In genomic region chr7:88941246-88941910, GRCm38 (mm10) we compare ENCODE assay signal across 23 mouse cellular contexts.
"Had no signal": no experiment of that assay in that cellular context is flagged by ENCODE, and none has a peak within 500 bp of the region (broad histone marks: within the 10 kb centered on the region; RNA-seq: fewer than 3 reads in every experiment).

No protein-coding gene starts in this region.

- H3K4me1 ChIP-seq: kidney, embryonic 15.5 days; limb, embryonic 12.5 days; liver, embryonic 12.5 days; liver, embryonic 15.5 days; lung, embryonic 15.5 days; megakaryocyte, embryonic 14.5 days; midbrain, embryonic 12.5 days; midbrain, embryonic 15.5 days; stomach, embryonic 15.5 days had no signal

- ATAC-seq: liver, embryonic 12.5 days; midbrain, embryonic 15.5 days had no signal

- H3K4me3 ChIP-seq: kidney, embryonic 15.5 days; left cerebral cortex, adult 2 months; limb, embryonic 12.5 days; liver, embryonic 12.5 days; liver, embryonic 15.5 days; lung, embryonic 15.5 days; megakaryocyte, embryonic 14.5 days; midbrain, embryonic 12.5 days; midbrain, embryonic 15.5 days; myocyte; stomach, embryonic 15.5 days had no signal

- H3K4me2 ChIP-seq: kidney, embryonic 15.5 days; limb, embryonic 12.5 days; liver, embryonic 12.5 days; liver, embryonic 15.5 days; lung, embryonic 15.5 days; midbrain, embryonic 12.5 days; midbrain, embryonic 15.5 days; stomach, embryonic 15.5 days had no signal

- H3K9me3 ChIP-seq: kidney, embryonic 15.5 days; limb, embryonic 12.5 days; liver, embryonic 12.5 days; lung, embryonic 15.5 days; megakaryocyte, embryonic 14.5 days; midbrain, embryonic 12.5 days; midbrain, embryonic 15.5 days; stomach, embryonic 15.5 days had no signal

- H3K27me3 ChIP-seq: kidney, embryonic 15.5 days; limb, embryonic 12.5 days; liver, embryonic 12.5 days; liver, embryonic 15.5 days; lung, embryonic 15.5 days; megakaryocyte, embryonic 14.5 days; midbrain, embryonic 12.5 days; midbrain, embryonic 15.5 days; stomach, embryonic 15.5 days had no signal

- H3K36me3 ChIP-seq: kidney, embryonic 15.5 days; limb, embryonic 12.5 days; liver, embryonic 12.5 days; liver, embryonic 15.5 days; lung, embryonic 15.5 days; midbrain, embryonic 12.5 days; midbrain, embryonic 15.5 days; stomach, embryonic 15.5 days had no signal

- H3K9ac ChIP-seq: kidney, embryonic 15.5 days; limb, embryonic 12.5 days; liver, embryonic 12.5 days; liver, embryonic 15.5 days; lung, embryonic 15.5 days; midbrain, embryonic 12.5 days; midbrain, embryonic 15.5 days; stomach, embryonic 15.5 days had no signal

- DNase-seq: kidney, adult 8-10 months; kidney, postnatal 10 days; kidney, postnatal 36 days; layer of hippocampus, postnatal 36 days; liver; lung, adult 18-20 months; lung, postnatal 10 days; lung, postnatal 36 days; retina, postnatal 1 day; right cerebral cortex, postnatal 25 days; spleen, adult 18-20 months; thymus, postnatal 25 days had no signal

- H3K27ac ChIP-seq: kidney, embryonic 15.5 days; left cerebral cortex, adult 2 months; limb, embryonic 12.5 days; liver, embryonic 12.5 days; liver, embryonic 15.5 days; lung, embryonic 15.5 days; midbrain, embryonic 12.5 days; midbrain, embryonic 15.5 days; stomach, embryonic 15.5 days had no signal
